In the genomic region with DNA sequence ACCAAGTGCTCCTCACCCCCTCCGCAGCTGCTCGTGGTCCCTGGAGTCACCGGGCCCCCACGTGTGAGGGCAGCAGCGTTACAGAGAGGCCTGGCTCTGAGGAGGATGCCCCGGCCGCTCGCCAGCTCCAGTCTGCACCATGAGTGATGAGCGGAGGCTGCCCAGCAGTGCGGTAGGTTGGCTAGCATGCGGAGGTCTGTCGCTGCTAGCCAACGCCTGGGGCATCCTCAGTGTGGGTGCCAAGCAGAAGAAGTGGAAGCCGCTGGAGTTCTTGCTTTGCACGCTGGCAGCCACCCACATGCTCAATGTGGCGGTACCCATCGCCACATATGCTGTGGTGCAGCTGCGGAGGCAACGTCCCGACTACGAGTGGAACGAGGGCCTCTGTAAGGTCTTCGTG, we compare ENCODE assay signal across 32 mouse cellular contexts. TPM values are rescaled to one million over a fixed set of nuclear protein-coding genes. Genes with fewer than 3 reads are reported as not detected.
DNase-seq lines count a peak whose midpoint lies in the region; ATAC-seq and TF ChIP-seq lines count a peak whose summit lies in the region.
"Had no signal": no experiment of that assay in that cellular context is flagged by ENCODE, and none has a peak within 500 bp of the region (broad histone marks: within the 10 kb centered on the region; RNA-seq: fewer than 3 reads in every experiment).

No protein-coding gene starts in this region.

- DNase-seq in cerebellum, postnatal 25 days: peak; percentile 52 to 63
- DNase-seq in cerebellum, adult 2 months: no peak
- peak; percentile 83 for DNase-seq in right cerebral cortex, adult 18-20 months
- DNase-seq in right cerebral cortex, postnatal 10 days (ENCODE audit: low spot score in 2 of 2): no peak
- DNase-seq in left cerebral cortex, postnatal 36 days (ENCODE audit: low spot score in 2 of 2): peak; percentile 60 to 70
- no peak for DNase-seq in yolk sac, embryonic 10.5 days (ENCODE audit: low spot score)
- DNase-seq: adrenal gland, adult 2 months; gastrocnemius, postnatal 36 days; heart, adult 2 months; heart, postnatal 14 days; kidney, adult 18-20 months; kidney, postnatal 4 days; liver, postnatal 0 days; thymus, adult 18-20 months had no signal

- no peak for TF ChIP-seq POLR2A in cerebellum, adult 2 months (IDR thresholded peaks at IDR 0.05; ENCODE audit: borderline replicate concordance, insufficient read depth, low read length)

- H3K4me3 ChIP-seq in cerebellum, adult 2 months (replicated peaks; ENCODE audit: insufficient read depth, low read depth, low read length): no peak overlapping the region
- no peak overlapping the region for H3K4me3 ChIP-seq in hindbrain, embryonic 16.5 days (ENCODE audit: low read length)
- no peak overlapping the region for H3K4me3 ChIP-seq in hindbrain, embryonic 13.5 days
- H3K4me3 ChIP-seq: forebrain, embryonic 13.5 days; heart, adult 2 months; heart, embryonic 13.5 days; limb, embryonic 12.5 days had no signal

- intact Hi-C loops in left cerebral cortex, postnatal 36 days (cut with DNase I): no loop called here

- peak; percentile 48 for ATAC-seq in hindbrain, embryonic 16.5 days
- ATAC-seq in hindbrain, embryonic 13.5 days (ENCODE audit: low FRiP score): no peak
- ATAC-seq: forebrain, embryonic 13.5 days; liver, postnatal 0 days; lung, postnatal 0 days; Patski had no signal

- no peaks in the 10 kb centered on the region for H3K9me3 ChIP-seq in hindbrain, embryonic 16.5 days (ENCODE audit: control insufficient read depth, low read length)
- no peaks in the 10 kb centered on the region for H3K9me3 ChIP-seq in hindbrain, embryonic 13.5 days
- H3K9me3 ChIP-seq: forebrain, embryonic 13.5 days; heart, embryonic 13.5 days; limb, embryonic 12.5 days had no signal

- H3K36me3 ChIP-seq in hindbrain, embryonic 16.5 days (ENCODE audit: control insufficient read depth, insufficient read depth, low read length): peaks cover 4% of the 10 kb centered on the region; the same call in 1 of the 2 replicates
- H3K36me3 ChIP-seq in hindbrain, embryonic 13.5 days: peaks cover 21% of the 10 kb centered on the region
- H3K36me3 ChIP-seq: G1E had no signal

- no peak for TF ChIP-seq CTCF in cerebellum, adult 2 months (IDR thresholded peaks at IDR 0.05; ENCODE audit: borderline replicate concordance, insufficient read depth, low read depth, low read length)

- H3K9ac ChIP-seq in hindbrain, embryonic 16.5 days (ENCODE audit: low read depth, low read length): no peak overlapping the region
- H3K9ac ChIP-seq in hindbrain, embryonic 13.5 days: no peak overlapping the region
- H3K9ac ChIP-seq: forebrain, embryonic 13.5 days; heart, embryonic 13.5 days; limb, embryonic 12.5 days; liver, postnatal 0 days had no signal

- H3K4me2 ChIP-seq in hindbrain, embryonic 16.5 days (ENCODE audit: low read length): no peak overlapping the region
- H3K4me2 ChIP-seq in hindbrain, embryonic 13.5 days: no peak overlapping the region
- H3K4me2 ChIP-seq: forebrain, embryonic 13.5 days; heart, embryonic 13.5 days; limb, embryonic 12.5 days; liver, embryonic 11.5 days; midbrain, embryonic 11.5 days had no signal

- H3K27me3 ChIP-seq in cerebellum, adult 2 months (ENCODE audit: control insufficient read depth, insufficient read depth, low read length): no peaks in the 10 kb centered on the region
- H3K27me3 ChIP-seq in hindbrain, embryonic 16.5 days (replicated peaks; ENCODE audit: control insufficient read depth, insufficient read depth, low read length): peaks cover 42% of the 10 kb centered on the region
- H3K27me3 ChIP-seq in hindbrain, embryonic 13.5 days: peaks cover 98% of the 10 kb centered on the region
- H3K27me3 ChIP-seq: Patski had no signal

- peaks cover 15% of the 10 kb centered on the region for H3K4me1 ChIP-seq in cerebellum, adult 2 months (ENCODE audit: control insufficient read depth, insufficient read depth, low read length)
- H3K4me1 ChIP-seq in hindbrain, embryonic 16.5 days (ENCODE audit: control insufficient read depth, insufficient read depth, low read depth, low read length): peaks cover 23% of the 10 kb centered on the region
- peaks cover 26% of the 10 kb centered on the region for H3K4me1 ChIP-seq in hindbrain, embryonic 13.5 days (replicated peaks)

- H3K27ac ChIP-seq in cerebellum, adult 2 months (ENCODE audit: insufficient read depth, low read length): no peak overlapping the region
- no peak overlapping the region for H3K27ac ChIP-seq in hindbrain, embryonic 16.5 days (ENCODE audit: low read depth, low read length)
- no peak overlapping the region for H3K27ac ChIP-seq in hindbrain, embryonic 13.5 days
- H3K27ac ChIP-seq: forebrain, embryonic 13.5 days; heart, adult 2 months; heart, embryonic 13.5 days; limb, embryonic 12.5 days; macrophage had no signal

- 20% methylated on average over 23 of the region's 23 CpGs for WGBS in cerebellum, adult 2 months
- 65% methylated on average over 22 of the region's 23 CpGs for WGBS in hindbrain, embryonic 16.5 days
- 85% methylated on average over 23 of the region's 23 CpGs for WGBS in hindbrain, embryonic 13.5 days

RNA-seq across cellular contexts. Expression of a gene that starts 5.0 kb away (rescaled TPM):
- 29.9 and 31.4 TPM in 2 replicates for polyA plus RNA-seq in cerebellum, adult 2 months (2012; rRNA removed)
- polyA plus RNA-seq in hindbrain, embryonic 16.5 days (2015; fragmentation: Nextera tagmentation; extraction: Ambion mirVana): 15.5 and 16.4 TPM in 2 replicates
- 9.0 and 9.3 TPM in 2 replicates for polyA plus RNA-seq in hindbrain, embryonic 13.5 days (2015; fragmentation: Nextera tagmentation; extraction: Ambion mirVana)
- total RNA-seq in left cerebral cortex, postnatal 36 days (2021): 10 to 100 TPM; 28.0 to 31.2 TPM
- polyA plus RNA-seq: macrophage had no signal

RNA-seq across cellular contexts. Expression of a gene that starts 12.5 kb away (rescaled TPM):
- 55.1 and 62.7 TPM in 2 replicates for polyA plus RNA-seq in cerebellum, adult 2 months (2012; rRNA removed)
- 0.11 and 0.50 TPM in 2 replicates for polyA plus RNA-seq in hindbrain, embryonic 16.5 days (2015; fragmentation: Nextera tagmentation; extraction: Ambion mirVana)
- polyA plus RNA-seq in hindbrain, embryonic 13.5 days (2015; fragmentation: Nextera tagmentation; extraction: Ambion mirVana): 0.38 and 0.79 TPM in 2 replicates
- total RNA-seq in left cerebral cortex, postnatal 36 days (2021): under 1 TPM in 1 of 2 experiments, not detected in 1; 0.35 TPM
- total RNA-seq: adrenal gland, adult 2 months; G1E; gastrocnemius, adult 18-20 months; gastrocnemius, postnatal 36 days; heart, adult 2 months; heart, postnatal 14 days; monocyte, adult 5-6 weeks; neutrophil, adult 5-6 weeks had no signal
- polyA plus RNA-seq: adrenal gland, adult 2 months; embryonic facial prominence, embryonic 14.5 days; forebrain, embryonic 13.5 days; G1E; heart, adult 2 months; heart, embryonic 13.5 days; kidney, embryonic 16.5 days; limb, embryonic 12.5 days; liver, embryonic 11.5 days; liver, postnatal 0 days; lung, postnatal 0 days; macrophage; small intestine, adult 2 months; stomach, embryonic 16.5 days had no signal

RNA-seq across cellular contexts. Expression of a gene that starts 18.0 kb away (rescaled TPM):
- polyA plus RNA-seq in cerebellum, adult 2 months (2012; rRNA removed): 160 and 188 TPM in 2 replicates
- polyA plus RNA-seq in hindbrain, embryonic 16.5 days (2015; fragmentation: Nextera tagmentation; extraction: Ambion mirVana): 17.2 and 22.2 TPM in 2 replicates
- polyA plus RNA-seq in hindbrain, embryonic 13.5 days (2015; fragmentation: Nextera tagmentation; extraction: Ambion mirVana): 17.2 and 18.4 TPM in 2 replicates
- total RNA-seq in left cerebral cortex, postnatal 36 days (2021): 10 to 100 TPM; 45.9 to 47.8 TPM

RNA-seq across cellular contexts. Expression of a gene that starts 39.8 kb away (rescaled TPM):
- 7.2 and 11.8 TPM in 2 replicates for polyA plus RNA-seq in cerebellum, adult 2 months (2012; rRNA removed)
- polyA plus RNA-seq in hindbrain, embryonic 16.5 days (2015; fragmentation: Nextera tagmentation; extraction: Ambion mirVana): 9.0 and 10.6 TPM in 2 replicates
- 5.2 and 7.7 TPM in 2 replicates for polyA plus RNA-seq in hindbrain, embryonic 13.5 days (2015; fragmentation: Nextera tagmentation; extraction: Ambion mirVana)
- total RNA-seq in left cerebral cortex, postnatal 36 days (2021): 10 to 100 TPM; 10.2 to 17.0 TPM
- total RNA-seq: gastrocnemius, adult 18-20 months; gastrocnemius, postnatal 36 days; monocyte, adult 5-6 weeks; neutrophil, adult 5-6 weeks had no signal
- polyA plus RNA-seq: G1E, macrophage had no signal

RNA-seq across cellular contexts. Expression of a gene that starts 46.6 kb away (rescaled TPM):
- polyA plus RNA-seq in cerebellum, adult 2 months (2012; rRNA removed): 162 and 187 TPM in 2 replicates
- 125 and 138 TPM in 2 replicates for polyA plus RNA-seq in hindbrain, embryonic 16.5 days (2015; fragmentation: Nextera tagmentation; extraction: Ambion mirVana)
- polyA plus RNA-seq in hindbrain, embryonic 13.5 days (2015; fragmentation: Nextera tagmentation; extraction: Ambion mirVana): 205 and 218 TPM in 2 replicates
- total RNA-seq in left cerebral cortex, postnatal 36 days (2021): 100 to 1,000 TPM; 161 to 162 TPM

Comparison
In these comparisons a context has a peak if more than half of its experiments do, and no peak if none do; other contexts are left out.
1. DNase-seq: peak in cerebellum, postnatal 25 days (2 of 2), right cerebral cortex, adult 18-20 months (single experiment) and left cerebral cortex, postnatal 36 days (2 of 2); none in cerebellum, adult 2 months (0 of 2), right cerebral cortex, postnatal 10 days (0 of 2) and yolk sac, embryonic 10.5 days (single experiment).
2. RNA of a gene that starts 12.5 kb away (polyA plus RNA-seq): 55.1 to 62.7 TPM in cerebellum, adult 2 months; 0.38 to 0.79 TPM in hindbrain, embryonic 13.5 days and 0.11 to 0.50 TPM in hindbrain, embryonic 16.5 days; every median in the first group is over 10 times any median in the second.